Mouse (Mus musculus) intestine, embryonic 14.5 days (tissue): ENCODE measurements at regions not wholly inside any gene's neighbourhood (a gene's known extent, or its start where the extent isn't known, plus 50 kb on each side); places are given as distances from the start of the nearest gene placed in this dataset.

ENCODE experiments used
- ATAC-seq: fragments of 200-750 bp; cut with Nextera tagmentation; replicated peaks from 2 replicates; pipeline ENCODE4 v1.8.0; 2017; ENCODE audit warnings: low read depth, moderate number of reproducible peaks, moderate TSS enrichment, moderate library complexity; ENCODE audit not compliant: low FRiP score, low TSS enrichment
- DNase-seq: peaks from one replicate; pipeline ENCODE4 v3.0.0-alpha.2; 2018; ENCODE audit warnings: low spot score
- H3K27ac ChIP-seq: fragments of 300-500 bp; sonication (generic); 2 replicates; pipeline ENCODE4 v1.5.1; 2014; ENCODE audit warnings: low read depth, mild to moderate bottlenecking, control low read depth
- H3K27me3 ChIP-seq: fragments of 300-500 bp; sonication (generic); replicated peaks from 2 replicates; pipeline ENCODE4 v1.6.1; 2014; ENCODE audit warnings: low read length, control low read depth; ENCODE audit not compliant: control insufficient read depth, insufficient read depth
- H3K36me3 ChIP-seq: fragments of 300-500 bp; sonication (generic); 2 replicates; pipeline ENCODE4 v1.6.1; 2014; ENCODE audit warnings: low read length, control low read depth; ENCODE audit not compliant: control insufficient read depth, insufficient read depth
- H3K4me1 ChIP-seq: fragments of 300-500 bp; sonication (generic); replicated peaks from 2 replicates; pipeline ENCODE4 v1.6.1; 2014; ENCODE audit warnings: low read length, control low read depth, mixed read lengths; ENCODE audit not compliant: control insufficient read depth, insufficient read depth
- H3K4me2 ChIP-seq: fragments of 300-500 bp; sonication (generic); 2 replicates; pipeline ENCODE4 v1.6.1; 2014; ENCODE audit warnings: low read length
- H3K4me3 ChIP-seq: fragments of 300-500 bp; sonication (generic); 2 replicates; pipeline ENCODE4 v1.5.1; 2014; ENCODE audit warnings: low read depth, low read length, control low read depth, mixed read lengths
- H3K9ac ChIP-seq: fragments of 300-500 bp; sonication (generic); 2 replicates; pipeline ENCODE4 v1.6.1; 2014; ENCODE audit warnings: mild to moderate bottlenecking, low read length
- H3K9me3 ChIP-seq: fragments of 300-500 bp; sonication (generic); 2 replicates; pipeline ENCODE4 v1.6.1; 2016; ENCODE audit warnings: low read length, control low read depth; ENCODE audit not compliant: control insufficient read depth
- WGBS: fragments of 180-500 bp; shearing (Covaris S2); extraction: QIAGEN DNeasy Blood & Tissue Kit; methylation state at CpG from one replicate; pipeline ENCODE4 v1.1.7; 2014; 5-methylcytosine and 5-hydroxymethylcytosine counted together

DNA sequence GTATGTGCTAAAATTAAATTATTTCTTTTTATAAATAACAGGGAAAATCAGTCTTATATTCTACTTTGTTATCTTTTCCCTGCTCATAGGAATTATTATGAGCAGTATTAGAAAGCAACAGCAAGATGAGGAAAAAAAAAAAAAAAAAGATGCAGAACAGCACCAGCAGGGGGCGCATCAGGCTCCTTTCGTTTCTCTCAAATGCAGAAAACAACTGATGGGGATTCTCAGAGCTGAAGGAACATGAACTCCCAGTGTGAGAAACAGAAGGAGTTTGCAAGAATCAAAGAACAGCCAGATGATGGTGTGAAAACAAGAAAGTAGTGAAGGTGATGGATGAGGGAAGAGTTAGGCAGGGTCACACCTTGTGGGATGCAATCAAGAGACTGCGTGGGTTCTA lies 478.7 kb downstream of the Cenpc1 start:
- DNase-seq (peak; percentile 63), ATAC-seq (no peak)
- WGBS, result 25% methylated on average over 3 of the region's 3 CpGs

DNA sequence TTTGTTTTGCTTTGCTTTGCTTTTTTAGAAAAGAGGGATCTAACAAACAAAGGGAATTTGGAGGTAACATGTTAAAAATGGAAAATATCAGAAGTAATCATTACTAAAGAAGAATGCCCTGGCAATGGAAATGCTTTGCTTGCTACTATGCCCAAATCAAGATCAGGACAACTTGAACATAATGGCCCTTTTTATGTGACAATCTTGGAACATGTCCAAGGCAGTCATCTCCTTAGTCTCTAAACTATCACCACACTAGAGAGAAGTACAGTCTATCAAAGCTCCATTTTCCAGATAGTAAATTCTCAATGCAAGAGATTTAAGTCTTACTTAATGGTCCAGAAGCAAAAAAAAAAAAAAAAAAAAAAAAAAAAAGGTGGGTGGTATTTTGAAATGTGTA lies 492.9 kb downstream of the Cenpc1 start:
- Histone ChIP-seq H3K9me3 (no peaks in the 10 kb centered on the region), H3K36me3 (no peaks in the 10 kb centered on the region), H3K4me2 (no peak overlapping the region), H3K4me1 (no peaks in the 10 kb centered on the region), H3K4me3 (no peak overlapping the region), H3K27ac (no peak overlapping the region), H3K27me3 (no peaks in the 10 kb centered on the region), H3K9ac (no peak overlapping the region)
- no peak for ATAC-seq
- no peak for DNase-seq

More for the DNA sequence above, 478.7 kb downstream of the Cenpc1 start:
- Histone ChIP-seq H3K4me3 (no peak overlapping the region), H3K4me2 (no peak overlapping the region), H3K9me3 (no peaks in the 10 kb centered on the region), H3K27ac (no peak overlapping the region), H3K36me3 (no peaks in the 10 kb centered on the region), H3K9ac (no peak overlapping the region), H3K4me1 (no peaks in the 10 kb centered on the region), H3K27me3 (no peaks in the 10 kb centered on the region)

DNA sequence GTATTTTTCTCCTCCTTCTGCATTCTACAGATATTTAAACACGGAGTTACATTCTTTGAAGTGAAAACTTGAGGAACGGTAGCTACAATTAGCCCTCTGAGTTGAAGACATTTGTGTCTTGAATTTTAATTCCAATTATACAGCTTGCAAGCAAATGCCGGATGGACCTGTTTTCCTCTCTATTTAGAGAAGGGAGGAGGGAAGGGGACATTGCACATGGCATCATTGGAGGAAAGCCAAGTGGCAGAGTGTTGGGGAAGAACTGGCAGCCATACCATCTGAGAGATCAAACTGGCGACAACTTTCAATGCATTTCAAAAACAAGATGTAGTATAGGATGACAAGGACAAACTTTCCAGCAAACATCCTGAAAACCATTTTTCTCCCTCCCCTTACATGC lies 493.4 kb downstream of the Cenpc1 start:
- no peaks in the 10 kb centered on the region for H3K9me3 ChIP-seq
- H3K4me1 ChIP-seq, result no peaks in the 10 kb centered on the region
- H3K36me3 ChIP-seq, result no peaks in the 10 kb centered on the region
- H3K4me3 ChIP-seq, result no peak overlapping the region
- 79% methylated on average over 4 of the region's 4 CpGs for WGBS
- no peak for ATAC-seq
- no peak for DNase-seq
- no peak overlapping the region for H3K4me2 ChIP-seq
- H3K9ac ChIP-seq, result no peak overlapping the region
- no peaks in the 10 kb centered on the region for H3K27me3 ChIP-seq
- no peak overlapping the region for H3K27ac ChIP-seq

DNA sequence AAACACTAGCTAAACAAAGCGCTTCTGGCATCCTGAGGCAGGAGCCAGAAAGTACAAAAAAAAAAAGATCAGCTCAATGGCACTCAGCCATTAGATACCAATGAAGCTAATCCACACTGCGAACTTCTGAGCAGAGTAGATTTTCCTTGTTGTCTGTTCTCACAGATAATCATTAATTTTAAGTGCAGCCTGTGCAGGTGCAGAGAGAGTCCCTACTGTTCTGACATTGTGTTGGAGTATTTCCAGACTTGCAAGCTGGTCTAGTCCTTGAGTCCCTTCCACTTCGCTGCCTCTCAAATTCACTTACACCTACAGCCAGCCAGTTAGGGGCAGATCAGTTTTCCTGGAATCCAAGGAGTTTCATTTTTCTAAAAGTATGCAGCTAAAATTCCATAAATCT lies 494.0 kb downstream of the Cenpc1 start:
- Histone ChIP-seq H3K4me2 (no peak overlapping the region), H3K4me3 (no peak overlapping the region), H3K9me3 (no peaks in the 10 kb centered on the region), H3K36me3 (no peaks in the 10 kb centered on the region), H3K27me3 (no peaks in the 10 kb centered on the region), H3K27ac (no peak overlapping the region), H3K9ac (no peak overlapping the region), H3K4me1 (no peaks in the 10 kb centered on the region)
- ATAC-seq (no peak), DNase-seq (no peak)
- WGBS, result 88% methylated on average over 3 of the region's 3 CpGs

DNA sequence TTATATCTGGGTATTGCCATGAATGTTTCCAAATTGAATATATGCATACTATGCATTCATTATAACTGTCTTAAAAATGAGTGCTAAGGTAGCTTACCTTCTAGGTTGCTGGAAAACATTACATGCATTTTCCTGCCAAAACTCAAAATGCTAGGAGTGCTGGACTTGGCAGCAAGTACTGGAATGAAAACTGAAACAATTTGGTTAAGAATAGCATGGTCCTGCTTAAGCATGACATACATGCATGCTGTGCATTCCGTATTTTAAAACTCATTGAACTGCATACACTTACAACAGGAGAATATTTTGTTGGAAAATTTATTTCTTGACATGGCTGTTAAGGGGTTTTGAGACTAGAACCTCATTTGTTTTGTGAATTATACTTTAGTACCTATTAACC lies 529.1 kb downstream of the Cenpc1 start:
- Histone ChIP-seq H3K36me3 (no peaks in the 10 kb centered on the region), H3K4me3 (no peak overlapping the region), H3K4me1 (no peaks in the 10 kb centered on the region), H3K4me2 (no peak overlapping the region), H3K9ac (no peak overlapping the region), H3K9me3 (no peaks in the 10 kb centered on the region), H3K27me3 (no peaks in the 10 kb centered on the region), H3K27ac (no peak overlapping the region)
- WGBS, result 70% methylated on average over 1 of the region's 1 CpGs
- no peak for ATAC-seq
- DNase-seq, result no peak

DNA sequence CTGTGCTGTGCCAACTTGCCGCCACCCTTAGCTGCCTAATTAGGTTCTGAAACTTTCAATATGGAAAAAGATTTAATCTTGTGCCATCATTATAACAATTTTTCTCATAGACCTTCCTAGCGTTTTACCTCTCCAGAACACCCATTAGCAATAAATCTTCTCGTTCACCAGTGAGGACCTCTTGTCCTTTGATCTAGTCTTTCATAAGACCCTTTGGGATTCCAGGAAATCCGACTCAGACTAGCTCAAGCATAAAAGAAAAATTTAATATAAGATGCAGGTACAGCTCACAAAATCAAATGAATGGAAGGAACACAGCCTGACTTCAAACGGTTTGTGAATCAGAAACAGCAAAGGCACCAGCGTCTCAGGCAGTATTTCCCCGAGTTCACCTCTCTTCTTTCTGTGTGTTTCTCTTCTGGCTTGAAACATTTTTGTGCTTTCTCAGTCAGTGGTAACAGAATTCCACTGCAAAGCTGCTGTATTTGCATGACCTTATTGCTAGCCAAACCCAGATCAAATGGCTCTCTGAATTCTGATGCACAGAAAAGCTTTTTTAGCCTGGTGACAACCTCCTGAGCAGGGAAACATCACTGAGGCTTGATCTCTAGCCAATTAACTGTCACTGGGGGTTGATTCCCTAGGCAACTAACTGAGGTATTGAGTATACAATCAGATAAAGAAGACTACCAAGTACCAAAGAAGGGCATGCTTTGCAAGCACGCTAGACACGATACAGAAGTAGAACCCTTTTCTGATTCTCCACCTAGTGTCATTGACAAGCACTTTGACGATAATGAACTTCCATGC lies 539.8 kb downstream of the Cenpc1 start:
- no peaks in the 10 kb centered on the region for H3K36me3 ChIP-seq
- no peak overlapping the region for H3K27ac ChIP-seq
- H3K27me3 ChIP-seq, result no peaks in the 10 kb centered on the region
- H3K9ac ChIP-seq, result no peak overlapping the region
- 82% methylated on average over 10 of the region's 10 CpGs for WGBS
- no peaks in the 10 kb centered on the region for H3K9me3 ChIP-seq
- no peaks in the 10 kb centered on the region for H3K4me1 ChIP-seq
- H3K4me3 ChIP-seq, result no peak overlapping the region
- H3K4me2 ChIP-seq, result no peak overlapping the region
- DNase-seq (no peak), ATAC-seq (no peak)

DNA sequence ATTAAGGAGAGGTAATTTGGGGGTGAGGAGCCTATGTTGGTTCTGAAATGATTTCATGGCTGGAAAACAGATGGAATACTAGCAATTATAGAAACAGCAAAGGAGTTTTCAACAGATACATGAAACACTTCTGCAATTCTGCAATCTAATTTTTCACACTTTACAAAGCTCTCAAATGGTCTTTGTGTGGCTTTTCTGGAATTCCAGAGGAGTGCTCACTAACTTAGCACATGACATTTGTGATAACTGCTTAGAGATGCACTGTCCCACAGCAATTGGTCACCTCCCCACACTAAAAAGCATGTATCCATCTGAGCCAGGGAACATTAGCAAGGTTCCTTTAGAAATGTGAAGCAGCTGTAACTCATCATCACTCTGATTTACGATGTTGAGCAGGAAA lies 560.1 kb downstream of the Cenpc1 start:
- 85% methylated on average over 1 of the region's 1 CpGs for WGBS
- Histone ChIP-seq H3K9me3 (no peaks in the 10 kb centered on the region), H3K4me3 (no peak overlapping the region), H3K4me1 (no peaks in the 10 kb centered on the region), H3K27ac (no peak overlapping the region), H3K4me2 (no peak overlapping the region), H3K36me3 (no peaks in the 10 kb centered on the region), H3K9ac (no peak overlapping the region), H3K27me3 (no peaks in the 10 kb centered on the region)
- ATAC-seq (no peak), DNase-seq (no peak)

DNA sequence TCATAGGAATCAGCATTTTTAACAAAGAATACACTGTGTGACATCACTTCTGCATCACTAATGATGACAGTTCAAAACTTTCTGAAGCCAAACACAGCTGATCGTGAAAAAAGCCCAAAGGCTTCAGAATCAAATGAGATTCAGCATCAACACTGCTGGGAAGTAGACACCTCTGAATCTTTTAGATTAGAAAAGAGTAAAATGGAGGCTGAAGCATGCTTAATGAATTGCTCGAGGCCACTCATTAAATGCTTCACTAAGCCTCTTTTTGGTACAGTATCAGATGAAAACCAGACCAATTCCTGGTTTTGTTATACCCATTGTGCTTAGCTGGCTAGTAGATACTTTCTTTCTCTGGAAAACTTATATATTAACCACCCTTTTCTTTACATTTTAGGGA lies 568.1 kb downstream of the Cenpc1 start:
- no peaks in the 10 kb centered on the region for H3K36me3 ChIP-seq
- H3K27ac ChIP-seq, result no peak overlapping the region
- ATAC-seq (no peak), DNase-seq (no peak)
- H3K4me2 ChIP-seq, result no peak overlapping the region
- no peaks in the 10 kb centered on the region for H3K27me3 ChIP-seq
- H3K4me3 ChIP-seq, result no peak overlapping the region
- H3K9ac ChIP-seq, result no peak overlapping the region
- H3K9me3 ChIP-seq, result no peaks in the 10 kb centered on the region
- H3K4me1 ChIP-seq, result no peaks in the 10 kb centered on the region
- 70% methylated on average over 2 of the region's 2 CpGs for WGBS

DNA sequence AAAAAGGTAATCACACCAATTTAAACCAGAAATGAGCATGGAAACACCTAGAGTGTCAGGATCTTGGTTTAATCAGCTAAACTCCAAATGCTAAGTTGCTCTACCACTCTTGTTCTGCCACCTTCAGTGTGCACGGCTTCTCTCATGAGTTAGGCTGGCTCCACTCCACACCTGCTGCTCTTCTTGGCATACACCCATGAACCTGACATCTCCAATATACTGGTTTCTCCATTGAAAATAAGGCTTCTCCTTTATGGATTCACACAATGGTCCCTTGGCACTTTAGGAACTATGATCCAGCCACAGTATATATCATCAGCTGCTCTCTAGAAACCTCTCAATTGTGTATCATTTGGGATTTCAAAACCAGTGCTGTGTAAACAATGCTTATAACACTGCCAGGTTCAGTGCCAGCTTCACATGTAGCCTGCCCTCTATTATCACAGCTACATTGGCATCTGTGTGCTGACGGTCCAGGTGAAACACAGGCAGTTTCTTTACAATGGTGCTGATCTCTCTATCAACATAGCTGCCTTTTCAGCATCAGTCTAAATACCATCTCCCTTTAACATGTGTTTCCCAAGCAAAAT lies 579.6 kb downstream of the Cenpc1 start:
- no peak for DNase-seq

More for the DNA sequence above, 579.6 kb downstream of the Cenpc1 start:
- Histone ChIP-seq H3K4me1 (no peaks in the 10 kb centered on the region), H3K27me3 (no peaks in the 10 kb centered on the region), H3K4me2 (no peak overlapping the region), H3K27ac (no peak overlapping the region), H3K36me3 (no peaks in the 10 kb centered on the region), H3K9ac (no peak overlapping the region), H3K9me3 (no peaks in the 10 kb centered on the region), H3K4me3 (no peak overlapping the region)
- ATAC-seq, result no peak
- 84% methylated on average over 2 of the region's 2 CpGs for WGBS
